Mouse (Mus musculus) G1E (cell line): Measurements from ENCODE around the gene Dcun1d4.

Source experiments
- CTCF ChIP-seq: IDR thresholded peaks from 2 replicates; pipeline ENCODE4 v1.5.1; 2012; ENCODE audit warnings: low read depth, low read length, inconsistent platforms, mixed read lengths
- GATA1 ChIP-seq: IDR thresholded peaks from 2 replicates; pipeline ENCODE4 v1.6.1; 2012; ENCODE audit warnings: borderline replicate concordance, low read length, inconsistent platforms, mixed read lengths
- GATA2 ChIP-seq: IDR thresholded peaks from 2 replicates; pipeline ENCODE4 v1.6.1; 2012; ENCODE audit warnings: low read depth, low read length, inconsistent platforms, borderline replicate concordance
- TAL1 ChIP-seq: conservative IDR thresholded peaks from 2 replicates; pipeline ENCODE4 v1.6.1; 2012; ENCODE audit warnings: low read depth, low read length, inconsistent platforms, mixed read lengths

DNA sequence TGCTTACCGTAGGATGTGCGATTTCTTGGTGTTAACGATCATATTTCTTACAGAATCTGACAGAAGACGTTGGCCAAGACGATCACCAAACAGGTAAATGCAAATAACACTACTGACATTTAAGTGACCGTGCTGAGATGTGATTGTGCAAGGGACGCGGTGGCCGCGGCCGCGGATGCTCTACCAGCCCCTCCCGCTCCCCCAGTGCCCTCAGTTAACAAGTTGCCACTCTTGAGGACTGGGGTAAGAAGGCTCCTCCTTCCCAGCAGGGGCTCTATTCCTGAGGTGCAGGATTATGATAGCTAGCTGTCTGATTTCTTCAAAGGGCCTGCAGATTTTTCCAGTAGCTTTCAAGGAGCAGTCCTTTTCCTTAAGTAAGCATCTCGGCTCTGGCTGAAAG lies 30.3 kb downstream of the Dcun1d4 start:
- no peak for TF ChIP-seq GATA1
- no peak for TF ChIP-seq CTCF
- no peak for TF ChIP-seq TAL1
- no peak for TF ChIP-seq GATA2
